Mouse (Mus musculus) kidney, adult 8-10 months (tissue): ENCODE measurements around the gene Tor4a.

ENCODE experiments used
- DNase-seq, 2 experiments: peaks; one replicate each; pipeline ENCODE4 v3.0.0; 2022

Tor4a gene

DNA sequence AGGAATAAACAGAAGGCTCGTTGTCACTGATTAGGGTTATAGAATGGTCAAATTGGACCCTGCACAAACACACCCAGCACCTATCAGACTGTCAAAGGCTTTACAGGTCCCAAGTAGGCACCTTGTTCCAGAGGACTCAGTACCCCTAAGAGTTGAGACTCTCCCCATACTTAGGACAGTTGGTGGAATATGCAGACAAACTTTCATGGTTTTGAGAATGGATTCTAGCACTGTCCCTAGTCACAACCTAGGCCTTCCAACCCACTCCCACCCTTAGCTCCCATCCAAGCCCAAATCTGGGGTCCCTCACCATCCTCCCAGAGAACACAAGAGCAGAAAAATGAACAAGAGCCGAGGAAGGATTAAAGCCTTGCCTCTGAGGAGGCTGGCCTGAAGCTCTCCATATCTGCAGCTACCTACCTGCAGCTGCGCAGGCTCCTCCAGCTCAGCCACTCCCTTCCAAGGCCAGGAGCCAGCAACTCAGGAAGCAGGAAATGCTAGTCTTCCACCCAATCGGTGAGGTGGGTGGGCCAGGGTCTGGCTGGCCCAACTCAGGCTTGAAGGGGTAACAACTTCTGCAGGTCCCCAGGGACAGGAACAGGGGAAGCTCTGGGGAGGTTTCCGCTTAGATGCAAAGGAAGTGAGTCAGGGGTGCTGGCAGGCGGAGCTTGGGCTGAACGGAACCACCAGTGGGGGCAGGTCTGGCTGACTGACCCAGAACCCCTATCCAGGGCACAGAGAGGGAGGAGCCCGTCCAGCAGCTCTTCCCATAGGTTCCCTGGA is at the start of gene Tor4a:
TSS of gene Tor4a (minus strand) at position 715 of the 783 bp plus-strand sequence.
- peak; percentile 86 to 92 for DNase-seq

DNA sequence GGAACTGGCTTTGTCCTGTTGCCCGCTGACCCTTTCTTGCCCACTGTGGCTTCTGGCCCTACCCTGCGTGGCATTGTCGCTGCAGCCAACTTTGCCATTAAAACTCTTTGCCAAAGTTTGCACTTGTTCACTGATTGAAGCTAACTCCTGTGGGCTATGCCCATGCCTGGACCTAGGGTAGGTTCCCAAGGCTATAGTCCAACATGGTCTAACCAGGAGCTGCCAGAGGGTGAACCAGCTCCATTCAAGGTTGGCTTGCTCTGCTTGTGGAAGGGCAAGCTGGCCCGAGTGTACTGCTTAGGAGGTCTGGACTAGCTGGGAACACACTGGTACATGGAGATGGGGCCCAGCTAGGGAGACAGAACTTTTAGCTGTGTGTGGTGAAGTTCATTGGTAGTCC is 47.5 kb upstream of the Tor4a start:
- no peak for DNase-seq

DNA sequence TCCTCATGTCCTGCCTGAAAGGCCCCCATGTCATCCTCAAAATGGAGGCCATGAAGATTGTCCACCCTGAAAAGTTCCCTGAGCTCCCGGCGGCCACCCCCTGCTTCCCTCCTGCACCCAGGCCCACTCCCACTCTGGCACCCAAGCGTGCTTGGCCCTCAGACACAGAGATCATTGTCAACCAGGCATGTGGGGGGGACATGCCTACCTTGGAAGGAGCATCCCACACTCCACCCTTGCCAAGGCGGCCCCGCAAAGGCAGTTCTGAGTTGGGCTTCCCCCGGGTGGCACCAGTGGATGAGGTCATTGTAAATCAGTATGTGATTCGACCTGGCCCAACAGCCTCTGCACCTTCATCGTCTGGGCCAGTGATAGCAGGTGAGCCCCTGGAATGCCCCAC is 46.7 kb upstream of the Tor4a start:
- DNase-seq, result no peak

DNA sequence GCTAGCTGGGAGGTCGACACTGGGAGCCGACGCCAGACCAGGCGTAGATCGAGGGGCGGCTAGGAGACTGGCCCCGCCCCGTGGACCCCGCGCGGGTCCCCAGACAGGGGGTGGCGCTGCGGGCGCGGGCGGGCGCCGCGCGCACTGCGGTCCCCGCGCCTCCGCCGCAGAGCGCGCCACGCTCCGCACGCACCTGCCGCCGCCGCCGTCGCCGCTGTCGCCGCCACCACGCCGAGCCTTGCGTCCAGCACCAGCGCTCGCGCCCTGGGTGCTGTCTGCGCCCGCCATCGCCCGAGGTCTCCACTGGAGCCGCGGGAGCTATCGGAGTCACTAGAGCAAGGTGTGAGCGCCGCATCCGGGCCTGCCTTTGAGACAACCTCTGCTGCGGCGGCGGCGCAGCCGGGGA is 45.4 kb upstream of the Tor4a start, which contains the start of the genes Rnf208 and Cysrt1:
TSS of gene Rnf208 (plus strand) at position 155 of the 406 bp plus-strand sequence.
TSS of gene Cysrt1 (minus strand) at position 352 of the 406 bp plus-strand sequence.
- no peak for DNase-seq

GRCm38 (mm10) chr2:25241438-25241775 is 44.7 kb upstream of the Tor4a start:
- no peak for DNase-seq

GRCm38 (mm10) chr2:25240723-25241437 is 44.2 kb upstream of the Tor4a start:
- peak; percentile 87 to 89 for DNase-seq

- DNase-seq, result no peak
These were observed 43.6 kb upstream of the Tor4a start for GRCm38 (mm10) chr2:25240310-25240709.

DNA sequence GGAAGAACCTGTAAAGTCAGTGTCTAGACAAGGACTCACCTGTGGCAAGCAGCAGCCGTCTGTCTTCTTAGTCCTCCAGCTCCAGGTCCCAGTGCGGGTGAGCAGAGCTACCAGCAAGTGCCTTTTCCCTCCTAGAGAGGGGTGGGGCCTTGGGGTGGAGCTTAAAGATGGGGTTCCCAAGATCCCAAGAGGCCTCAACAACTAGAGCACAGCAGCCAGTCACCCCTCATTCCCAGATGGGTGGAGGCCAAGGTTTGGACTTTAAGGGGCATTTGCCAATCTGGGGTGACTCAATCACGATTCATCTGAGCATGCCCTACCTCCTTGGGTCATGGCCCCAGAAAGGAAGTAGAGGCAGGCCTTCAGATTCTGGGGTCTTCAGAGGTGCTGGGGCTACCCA is 43.1 kb upstream of the Tor4a start:
- DNase-seq, result no peak

DNA sequence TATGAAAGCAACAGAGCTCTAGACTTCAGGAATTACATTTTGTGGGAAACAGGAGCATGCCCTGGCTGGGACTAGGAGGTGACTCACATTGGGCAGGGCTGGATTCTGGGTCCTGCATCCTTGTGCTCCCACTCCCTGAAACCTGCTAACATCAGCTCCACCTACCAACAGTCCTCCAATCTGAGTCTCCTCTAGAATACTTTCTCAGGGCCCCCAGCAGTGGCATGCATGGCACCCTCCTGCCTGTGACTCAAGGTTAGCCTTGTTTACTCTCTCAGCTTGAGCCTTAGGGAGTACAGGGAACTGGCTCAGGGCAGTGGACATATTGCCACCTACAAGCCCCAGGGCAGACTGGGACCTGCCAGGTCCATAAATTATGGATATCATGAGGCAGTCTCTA is 41.4 kb upstream of the Tor4a start:
- DNase-seq, result no peak

GRCm38 (mm10) chr2:25237522-25237921 is 40.8 kb upstream of the Tor4a start:
- peak; percentile 57 to 80 for DNase-seq

DNA sequence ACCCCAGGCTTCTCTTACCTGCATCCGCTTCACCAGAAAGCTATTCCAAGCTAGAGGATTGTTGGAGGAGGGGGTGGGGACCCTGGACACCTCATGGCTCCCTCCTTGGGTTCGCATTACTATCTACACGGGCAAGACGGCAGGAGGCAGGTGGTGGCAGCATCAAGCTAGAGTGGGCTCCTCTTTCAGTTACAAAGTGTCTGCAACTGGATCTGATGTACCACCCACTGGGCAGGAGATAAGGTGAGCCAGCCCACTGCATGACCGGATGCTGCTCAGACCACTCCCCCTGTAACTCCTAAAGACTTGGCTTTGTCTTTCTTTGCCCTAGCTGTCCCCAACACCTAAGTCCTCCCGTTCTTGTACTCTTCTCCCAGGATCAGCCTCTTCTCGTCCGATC is 39.9 kb upstream of the Tor4a start, which contains the start of gene Rnf224:
TSS of gene Rnf224 (minus strand) at position 174 of the 400 bp plus-strand sequence.
- no peak for DNase-seq

- DNase-seq, result peak; percentile 63 to 81
These were observed 38.0 kb upstream of the Tor4a start for GRCm38 (mm10) chr2:25234551-25235220.

GRCm38 (mm10) chr2:25234050-25234449 is 37.4 kb upstream of the Tor4a start, which contains the start of gene Slc34a3:
Slc34a3 (minus strand) TSS chr2:25234364.
- peak; percentile 62 to 63 for DNase-seq

DNA sequence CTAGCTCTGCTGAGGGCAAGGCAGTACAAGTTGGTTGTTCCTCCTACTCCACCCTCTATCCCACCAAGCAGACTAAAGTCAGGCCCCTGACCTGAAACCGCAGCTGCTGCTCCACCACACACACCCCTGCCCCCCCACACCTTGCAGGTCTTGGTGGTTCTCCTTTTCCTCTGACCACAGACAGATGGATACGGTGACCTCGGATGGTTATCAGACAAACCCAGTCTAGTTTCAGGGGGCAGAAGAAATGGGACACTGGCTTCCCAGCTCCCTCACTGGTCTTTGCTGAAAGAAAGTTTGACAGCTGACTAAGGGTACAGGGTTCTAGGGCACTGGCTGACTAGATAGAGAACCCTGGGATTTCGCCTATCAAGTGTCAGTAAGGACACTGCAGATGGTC is 36.7 kb upstream of the Tor4a start:
- no peak for DNase-seq

DNA sequence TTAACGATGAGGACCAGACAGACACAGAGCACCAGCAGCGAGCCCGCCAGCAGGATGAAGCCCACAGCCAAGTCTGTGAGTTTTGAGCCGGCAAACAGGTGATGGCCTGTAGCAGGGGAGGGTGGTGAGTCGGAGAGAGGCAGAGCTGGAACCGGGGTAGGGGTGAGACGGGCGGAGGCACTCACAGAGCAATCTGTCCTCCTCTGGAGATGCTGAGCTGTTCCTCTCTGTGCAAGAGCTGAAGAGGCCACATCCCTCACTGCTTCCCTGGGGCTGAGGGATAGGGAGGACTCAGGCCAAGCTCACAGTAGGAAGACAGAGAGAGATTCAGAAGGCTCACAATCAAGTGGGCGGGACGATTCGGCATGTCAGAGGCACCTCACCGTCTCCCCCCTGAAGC is 34.4 kb upstream of the Tor4a start:
- no peak for DNase-seq

GRCm38 (mm10) chr2:25230581-25230980 is 33.9 kb upstream of the Tor4a start:
- no peak for DNase-seq

DNA sequence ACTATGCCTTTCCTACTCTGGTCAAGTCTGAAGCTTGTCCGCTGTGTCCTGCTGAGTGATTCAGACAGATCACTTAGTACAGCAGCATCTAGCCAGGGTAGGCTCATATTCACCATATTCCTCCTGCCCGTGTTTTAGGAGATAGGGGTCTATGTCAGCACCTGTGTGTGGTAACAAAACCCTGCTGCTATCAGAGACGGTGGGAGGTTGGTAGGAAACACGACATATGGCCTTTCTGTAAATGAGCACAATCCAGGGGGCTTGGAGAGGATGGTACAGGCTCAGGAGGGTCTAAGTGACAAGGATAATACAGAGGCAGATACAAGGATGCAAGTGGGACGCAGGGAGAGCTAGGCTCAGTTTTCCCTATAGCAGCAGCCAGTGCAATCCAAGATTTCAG is 32.9 kb upstream of the Tor4a start:
- DNase-seq, result no peak

GRCm38 (mm10) chr2:25228995-25229530 is 32.4 kb upstream of the Tor4a start:
- DNase-seq, result no peak

- DNase-seq, result peak; percentile 91 to 94
These were observed 31.8 kb upstream of the Tor4a start for GRCm38 (mm10) chr2:25228431-25228889.

DNA sequence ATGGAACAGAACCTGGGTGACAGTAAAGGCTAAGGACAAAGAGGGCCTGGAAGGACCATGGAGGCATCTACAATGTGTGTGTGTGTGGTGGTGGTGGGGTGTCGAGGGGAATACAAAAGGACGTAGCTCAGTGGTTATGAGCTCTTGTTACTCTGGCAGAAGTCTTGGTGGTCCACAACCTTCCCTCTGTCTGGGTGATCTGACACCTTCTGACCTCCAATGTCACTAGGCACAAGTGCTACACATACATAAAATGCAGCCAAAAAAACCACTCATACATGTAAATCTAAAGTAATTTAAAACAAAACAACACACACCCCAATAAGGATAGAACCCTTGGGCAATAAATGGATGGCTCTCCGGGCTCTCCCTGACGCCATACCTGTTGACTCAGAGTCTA is 30.7 kb upstream of the Tor4a start:
- DNase-seq, result no peak

DNA sequence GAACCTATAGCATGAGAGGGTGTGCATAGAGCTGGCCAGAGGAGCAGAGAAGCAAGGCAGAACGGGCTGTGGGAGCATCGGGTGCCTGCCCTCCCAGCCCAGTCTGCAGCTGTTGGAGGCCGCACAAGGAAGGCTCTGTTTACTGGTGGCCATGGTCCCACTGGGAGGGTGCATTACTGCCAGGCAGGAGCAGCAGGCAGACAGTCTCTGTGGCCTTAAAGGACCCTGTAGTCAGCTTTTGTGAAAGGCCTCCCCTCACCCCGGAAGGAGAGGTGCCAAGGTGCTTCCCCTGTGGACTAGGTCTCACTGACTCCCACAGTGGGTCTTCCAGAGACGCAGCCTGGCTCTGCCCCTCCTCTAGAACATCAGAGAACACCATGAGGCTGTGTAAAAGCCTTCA is 30.2 kb upstream of the Tor4a start:
- DNase-seq, result no peak

GRCm38 (mm10) chr2:25225811-25226379 is 29.2 kb upstream of the Tor4a start:
- DNase-seq, result no peak
